Mouse (Mus musculus) cerebellum, adult 2 months (tissue): ENCODE data around the gene Sgms1. TPM values are rescaled to one million over a fixed set of nuclear protein-coding genes. Genes with fewer than 3 reads are reported as not detected.

ENCODE experiments used
- DNase-seq, 2 experiments: peaks; one replicate each; pipeline ENCODE4 v3.0.0; 2021
- H3K27ac ChIP-seq: fragments of 200-500 bp; 2 replicates; pipeline ENCODE4 v1.5.1; 2012; ENCODE audit warnings: low read length, control low read depth, inconsistent platforms; ENCODE audit not compliant: insufficient read depth
- H3K27me3 ChIP-seq: fragments of 200-500 bp; 2 replicates; pipeline ENCODE4 v1.6.1; 2012; ENCODE audit warnings: inconsistent platforms, mild to moderate bottlenecking, low read length, moderate library complexity; ENCODE audit not compliant: control insufficient read depth, insufficient read depth
- H3K4me1 ChIP-seq: fragments of 200-500 bp; 2 replicates; pipeline ENCODE4 v1.6.1; 2011; ENCODE audit warnings: low read length; ENCODE audit not compliant: control insufficient read depth, insufficient read depth
- H3K4me3 ChIP-seq: fragments of 200-500 bp; replicated peaks from 2 replicates; pipeline ENCODE3; 2011; ENCODE audit warnings: mild to moderate bottlenecking, low read depth, low read length, control low read depth; ENCODE audit not compliant: insufficient read depth
- CTCF ChIP-seq: fragments of 200-500 bp; IDR thresholded peaks from 2 replicates; pipeline ENCODE4 v1.5.1; 2011; ENCODE audit warnings: low read depth, mild to moderate bottlenecking, control low read depth, low read length, moderate library complexity, borderline replicate concordance; ENCODE audit not compliant: insufficient read depth
- POLR2A ChIP-seq: fragments of 200-500 bp; IDR thresholded peaks from 2 replicates; pipeline ENCODE4 v1.6.1; 2011; ENCODE audit warnings: low read length, control low read depth, borderline replicate concordance; ENCODE audit not compliant: insufficient read depth
- WGBS: fragments of 180-500 bp; shearing (Covaris S2); methylation state at CpG from one replicate; pipeline ENCODE4 v1.1.7; 2018; 5-methylcytosine and 5-hydroxymethylcytosine counted together
- polyA plus RNA-seq: library from polyadenylated mRNA; depleted of rRNA; stranded (reverse); fragments of >200 nt; gene quantifications from 2 replicates; pipeline ENCODE4 v1.2.3, GENCODE M21; 2012

Gene Sgms1
- polyA plus RNA-seq, 1 experiment: 34.7 TPM

- no peak for DNase-seq
- TF ChIP-seq POLR2A (no peak), CTCF (no peak)
- WGBS: 97% methylated on average over 2 of the region's 2 CpGs
- H3K27me3 ChIP-seq: no peaks in the 10 kb centered on the region; the same call in 1 of the 2 replicates
- no peak overlapping the region for H3K27ac ChIP-seq
- no peaks in the 10 kb centered on the region for H3K4me1 ChIP-seq
- H3K4me3 ChIP-seq: no peak overlapping the region
These were observed 282.8 kb downstream of the Sgms1 start for GRCm38 (mm10) chr19:32106750-32107149.

GRCm38 (mm10) chr19:32104217-32104616, 285.3 kb downstream of the Sgms1 start:
- no peak overlapping the region for H3K27ac ChIP-seq
- no peaks in the 10 kb centered on the region; the same call in 1 of the 2 replicates for H3K27me3 ChIP-seq
- no peak overlapping the region for H3K4me3 ChIP-seq
- TF ChIP-seq CTCF (no peak), POLR2A (no peak)
- peak; percentile 42 to 47 for DNase-seq
- H3K4me1 ChIP-seq: no peaks in the 10 kb centered on the region
- WGBS: 19% methylated on average over 4 of the region's 4 CpGs

- TF ChIP-seq POLR2A (no peak), CTCF (no peak)
- Histone ChIP-seq H3K27ac (no peak overlapping the region), H3K4me1 (no peaks in the 10 kb centered on the region), H3K27me3 (no peaks in the 10 kb centered on the region; the same call in 1 of the 2 replicates), H3K4me3 (peak overlapping the region; percentile 5)
- no peak for DNase-seq
- WGBS: 21% methylated on average over 9 of the region's 9 CpGs
These were observed 286.6 kb downstream of the Sgms1 start for GRCm38 (mm10) chr19:32102976-32103300.

- H3K4me1 ChIP-seq: no peaks in the 10 kb centered on the region
- peak overlapping the region; percentile 5 for H3K4me3 ChIP-seq
- TF ChIP-seq POLR2A: no peak
- TF ChIP-seq CTCF: no peak
- H3K27me3 ChIP-seq: no peaks in the 10 kb centered on the region; the same call in 1 of the 2 replicates
- no peak overlapping the region; the same call in 1 of the 2 replicates for H3K27ac ChIP-seq
- 34% methylated on average over 18 of the region's 18 CpGs for WGBS
- DNase-seq: no peak
These were observed 287.1 kb downstream of the Sgms1 start for GRCm38 (mm10) chr19:32102294-32102975.

GRCm38 (mm10) chr19:32098582-32098981, 290.9 kb downstream of the Sgms1 start:
- no peak overlapping the region for H3K27ac ChIP-seq
- TF ChIP-seq CTCF (no peak), POLR2A (no peak)
- WGBS: 88% methylated on average over 3 of the region's 3 CpGs
- H3K4me3 ChIP-seq: no peak overlapping the region
- H3K27me3 ChIP-seq: no peaks in the 10 kb centered on the region; the same call in 1 of the 2 replicates
- no peak for DNase-seq
- no peaks in the 10 kb centered on the region for H3K4me1 ChIP-seq

- Histone ChIP-seq H3K4me1 (no peaks in the 10 kb centered on the region), H3K27me3 (no peaks in the 10 kb centered on the region), H3K4me3 (no peak overlapping the region), H3K27ac (no peak overlapping the region)
- WGBS: 90% methylated on average over 4 of the region's 4 CpGs
- DNase-seq: no peak
- TF ChIP-seq CTCF (no peak), POLR2A (no peak)
These were observed 297.2 kb downstream of the Sgms1 start for GRCm38 (mm10) chr19:32092358-32092757.

GRCm38 (mm10) chr19:32090804-32091203, 298.7 kb downstream of the Sgms1 start:
- Histone ChIP-seq H3K27me3 (no peaks in the 10 kb centered on the region), H3K4me3 (no peak overlapping the region), H3K4me1 (no peaks in the 10 kb centered on the region), H3K27ac (no peak overlapping the region)
- no peak for DNase-seq
- 86% methylated on average over 4 of the region's 4 CpGs for WGBS
- TF ChIP-seq POLR2A (no peak), CTCF (no peak)

- WGBS: 91% methylated on average over 1 of the region's 1 CpGs
- H3K27me3 ChIP-seq: no peaks in the 10 kb centered on the region
These were observed 300.9 kb downstream of the Sgms1 start for GRCm38 (mm10) chr19:32088570-32088969.

More at GRCm38 (mm10) chr19:32088570-32088969, 300.9 kb downstream of the Sgms1 start:
- H3K4me1 ChIP-seq: no peaks in the 10 kb centered on the region
- H3K27ac ChIP-seq: no peak overlapping the region
- no peak for TF ChIP-seq POLR2A
- TF ChIP-seq CTCF: no peak
- H3K4me3 ChIP-seq: no peak overlapping the region
- no peak for DNase-seq
